Mouse (Mus musculus) erythroblast, embryonic 14.5 days (primary cell): ENCODE measurements around the gene Plxdc2.

Experiments
- GATA1 ChIP-seq: IDR thresholded peaks from 2 replicates; pipeline ENCODE4 v1.6.1; 2012; ENCODE audit warnings: low read length, inconsistent platforms, mixed read lengths
- TAL1 ChIP-seq: IDR thresholded peaks from 3 replicates; pipeline ENCODE4 v1.6.1; 2012; ENCODE audit warnings: low read length, inconsistent platforms, mixed read lengths

DNA sequence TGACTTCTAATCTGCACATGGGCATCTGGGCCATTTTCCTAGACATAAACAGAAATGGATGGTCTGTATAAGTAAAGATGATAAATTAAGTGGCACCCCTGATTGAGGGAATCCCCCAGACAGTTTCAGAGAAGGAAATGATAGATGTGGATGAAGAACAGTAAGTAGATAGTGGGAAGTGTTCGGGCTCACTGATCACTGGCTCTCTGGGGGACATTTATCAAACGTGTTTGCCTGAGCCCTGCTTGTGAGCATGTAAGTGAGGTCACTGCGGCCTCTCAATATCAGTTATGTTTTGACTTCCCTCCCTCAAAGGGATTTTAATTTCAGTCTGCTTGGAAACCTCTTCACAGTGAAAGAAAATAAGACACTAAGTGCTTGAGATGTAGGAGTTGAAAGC lies 387.5 kb downstream of the Plxdc2 start:
- TF ChIP-seq GATA1 (no peak), TAL1 (no peak)
